Mouse (Mus musculus): ENCODE results near the gene Fli1. TPM values are rescaled to one million over a fixed set of nuclear protein-coding genes. Genes with fewer than 3 reads are reported as not detected.
A peak's percentile ranks its signal among the peaks of the same experiment; 100 is the strongest.

Fli1 gene
- polyA plus RNA-seq, 1 experiment from 2014 or later, result 11.5 TPM

GRCm38 (mm10) chr9:32522536-32523245 lies 20.0 kb downstream of the Fli1 start:
- Histone ChIP-seq H3K9me3 (ENCODE audit: low read length) (no peaks in the 10 kb centered on the region), H3K27me3 (ENCODE audit: insufficient read depth, low read length) (no peaks in the 10 kb centered on the region), H3K4me3 (ENCODE audit: low read depth, low read length) (no peak overlapping the region), H3K36me3 (replicated peaks; ENCODE audit: insufficient read depth, low read length) (0 out of 2 replicates have a peak, but pooled peaks cover 3% of the 10 kb centered on the region), H3K4me1 (ENCODE audit: insufficient read depth) (peaks cover 33% of the 10 kb centered on the region), H3K27ac (ENCODE audit: low read depth) (no peak overlapping the region), H3K4me2 (ENCODE audit: low read depth, low read length) (no peak overlapping the region), H3K9ac (replicated peaks) (no peak overlapping the region)
- ATAC-seq (no peak), DNase-seq (no peak)
- 65% methylated on average over 2 of the region's 2 CpGs for WGBS (ENCODE audit: insufficient replicate concordance)
- TF ChIP-seq EP300 (IDR thresholded peaks at IDR 0.05; ENCODE audit: low read depth), result no peak
- no peak for TF ChIP-seq CTCF (IDR thresholded peaks at IDR 0.05; ENCODE audit: low read depth)

GRCm38 (mm10) chr9:32521331-32521730 lies 21.3 kb downstream of the Fli1 start:
- no peak for DNase-seq
- 27% methylated on average over 3 of the region's 3 CpGs for WGBS (ENCODE audit: insufficient replicate concordance)

GRCm38 (mm10) chr9:32520821-32521220 lies 21.8 kb downstream of the Fli1 start:
- H3K9ac ChIP-seq (replicated peaks), result no peak overlapping the region
- peak overlapping the region; percentile 33; the same call in 1 of the 2 replicates for H3K4me2 ChIP-seq (ENCODE audit: low read depth, low read length)
- no peak overlapping the region for H3K4me3 ChIP-seq (ENCODE audit: low read depth, low read length)
- DNase-seq (no peak), ATAC-seq (no peak)
- H3K27ac ChIP-seq (ENCODE audit: low read depth), result peak overlapping the region; percentile 46
- WGBS (ENCODE audit: insufficient replicate concordance), result 50% methylated on average over 6 of the region's 6 CpGs
- no peaks in the 10 kb centered on the region for H3K9me3 ChIP-seq (ENCODE audit: low read length)
- H3K27me3 ChIP-seq (ENCODE audit: insufficient read depth, low read length), result no peaks in the 10 kb centered on the region
- H3K4me1 ChIP-seq (ENCODE audit: insufficient read depth), result peaks cover 36% of the 10 kb centered on the region
- H3K36me3 ChIP-seq (replicated peaks; ENCODE audit: insufficient read depth, low read length), result 0 out of 2 replicates have a peak, but pooled peaks cover 3% of the 10 kb centered on the region
- no peak for TF ChIP-seq CTCF (IDR thresholded peaks at IDR 0.05; ENCODE audit: low read depth)

More at GRCm38 (mm10) chr9:32521331-32521730, 21.3 kb downstream of the Fli1 start:
- Histone ChIP-seq H3K9me3 (ENCODE audit: low read length) (no peaks in the 10 kb centered on the region), H3K4me3 (ENCODE audit: low read depth, low read length) (no peak overlapping the region), H3K4me1 (ENCODE audit: insufficient read depth) (peaks cover 40% of the 10 kb centered on the region), H3K9ac (replicated peaks) (no peak overlapping the region), H3K27me3 (ENCODE audit: insufficient read depth, low read length) (no peaks in the 10 kb centered on the region), H3K27ac (ENCODE audit: low read depth) (peak overlapping the region; percentile 46), H3K4me2 (ENCODE audit: low read depth, low read length) (peak overlapping the region; percentile 29; the same call in 1 of the 2 replicates), H3K36me3 (replicated peaks; ENCODE audit: insufficient read depth, low read length) (0 out of 2 replicates have a peak, but pooled peaks cover 3% of the 10 kb centered on the region)
- TF ChIP-seq CTCF (IDR thresholded peaks at IDR 0.05; ENCODE audit: low read depth) (no peak), EP300 (IDR thresholded peaks at IDR 0.05; ENCODE audit: low read depth) (no peak)
- ATAC-seq, result peak; percentile 24; the same call in 1 of the 2 replicates

GRCm38 (mm10) chr9:32519101-32520051 lies 23.3 kb downstream of the Fli1 start:
- DNase-seq (no peak), ATAC-seq (peak; percentile 38)
- Histone ChIP-seq H3K4me1 (ENCODE audit: insufficient read depth) (peaks cover 39% of the 10 kb centered on the region), H3K9me3 (ENCODE audit: low read length) (no peaks in the 10 kb centered on the region), H3K27me3 (ENCODE audit: insufficient read depth, low read length) (no peaks in the 10 kb centered on the region), H3K27ac (ENCODE audit: low read depth) (peak overlapping the region; percentile 46), H3K36me3 (replicated peaks; ENCODE audit: insufficient read depth, low read length) (0 out of 2 replicates have a peak, but pooled peaks cover 3% of the 10 kb centered on the region), H3K9ac (replicated peaks) (no peak overlapping the region), H3K4me3 (ENCODE audit: low read depth, low read length) (no peak overlapping the region), H3K4me2 (ENCODE audit: low read depth, low read length) (peak overlapping the region; percentile 43)
- TF ChIP-seq EP300 (IDR thresholded peaks at IDR 0.05; ENCODE audit: low read depth) (peak; percentile 68; the same call in 1 of the 2 replicates), CTCF (IDR thresholded peaks at IDR 0.05; ENCODE audit: low read depth) (no peak)
- 36% methylated on average over 22 of the region's 22 CpGs for WGBS (ENCODE audit: insufficient replicate concordance)

- Histone ChIP-seq H3K4me1 (ENCODE audit: insufficient read depth) (peaks cover 46% of the 10 kb centered on the region), H3K36me3 (replicated peaks; ENCODE audit: insufficient read depth, low read length) (0 out of 2 replicates have a peak, but pooled peaks cover 3% of the 10 kb centered on the region), H3K27ac (ENCODE audit: low read depth) (peak overlapping the region; percentile 46), H3K9ac (replicated peaks) (no peak overlapping the region), H3K4me2 (ENCODE audit: low read depth, low read length) (0 out of 2 replicates have a peak overlapping the region, but pooled peaks have one; percentile 5), H3K4me3 (ENCODE audit: low read depth, low read length) (no peak overlapping the region), H3K9me3 (ENCODE audit: low read length) (no peaks in the 10 kb centered on the region), H3K27me3 (ENCODE audit: insufficient read depth, low read length) (no peaks in the 10 kb centered on the region)
- no peak for ATAC-seq
- WGBS (ENCODE audit: insufficient replicate concordance), result 70% methylated on average over 13 of the region's 13 CpGs
- TF ChIP-seq EP300 (IDR thresholded peaks at IDR 0.05; ENCODE audit: low read depth), result no peak
- no peak for TF ChIP-seq CTCF (IDR thresholded peaks at IDR 0.05; ENCODE audit: low read depth)
- no peak for DNase-seq
These were observed 24.1 kb downstream of the Fli1 start for GRCm38 (mm10) chr9:32518351-32519075.
